Mouse (Mus musculus): ENCODE results near the gene C6.

DNA sequence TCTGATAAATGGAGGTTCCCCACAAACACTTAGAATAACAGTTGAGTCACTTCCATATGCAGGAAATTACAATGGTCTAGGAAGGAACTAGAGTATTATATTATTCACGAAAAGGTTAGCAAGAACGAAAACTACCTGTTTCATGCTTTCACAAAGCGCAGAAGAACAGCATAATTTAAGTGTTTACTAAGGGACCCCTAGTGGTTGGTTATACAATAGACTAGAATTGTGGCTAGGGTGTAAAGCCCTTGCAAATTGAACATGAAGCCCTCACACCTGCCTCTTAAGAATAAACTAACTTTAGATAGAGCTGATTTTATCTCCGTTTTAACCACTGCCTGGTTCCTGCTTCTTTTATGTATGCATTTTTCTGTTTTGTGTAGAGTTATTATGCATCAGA is 29.4 kb upstream of the C6 start:
- TF ChIP-seq CTCF (IDR thresholded peaks at IDR 0.05; ENCODE audit: borderline replicate concordance, insufficient read depth, low read length) (no peak), POLR2A (IDR thresholded peaks at IDR 0.05; ENCODE audit: low read depth, low read length) (no peak)
